ENCODE assay signal across 23 mouse cellular contexts in the genomic region with DNA sequence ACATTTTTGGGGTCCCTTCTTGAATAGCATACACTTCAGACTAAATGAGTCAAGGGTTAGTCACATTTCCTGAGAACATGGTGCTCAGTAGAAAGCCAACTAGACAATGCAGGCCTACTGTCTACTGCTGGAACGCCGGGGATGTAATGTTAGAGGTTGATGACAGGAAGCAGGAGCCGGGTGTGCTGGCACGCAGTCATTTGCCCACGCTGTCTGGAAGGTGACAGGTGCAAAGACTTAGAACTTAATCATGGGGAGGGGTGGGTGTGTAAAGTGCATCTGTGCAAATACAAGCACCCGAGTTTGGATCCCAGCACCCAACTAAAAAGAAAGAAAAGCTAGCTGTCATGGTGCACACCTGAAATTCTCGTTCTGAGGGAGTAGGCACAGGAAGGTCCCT. TPM values are rescaled to one million over a fixed set of nuclear protein-coding genes. Genes with fewer than 3 reads are reported as not detected.
A peak's percentile ranks its signal among the peaks of the same experiment; 100 is the strongest.
DNase-seq lines count a peak whose midpoint lies in the region; ATAC-seq and TF ChIP-seq lines count a peak whose summit lies in the region.
"Had no signal": no experiment of that assay in that cellular context is flagged by ENCODE, and none has a peak within 500 bp of the region (broad histone marks: within the 10 kb centered on the region; RNA-seq: fewer than 3 reads in every experiment).

No protein-coding gene starts in this region.

- no peaks in the 10 kb centered on the region for H3K27me3 ChIP-seq in C2C12 (ENCODE audit: control insufficient read depth, insufficient read depth, insufficient read length)
- H3K27me3 ChIP-seq in myocyte (ENCODE audit: control insufficient read depth, insufficient read depth, insufficient read length) = no peaks in the 10 kb centered on the region
- no peaks in the 10 kb centered on the region for H3K27me3 ChIP-seq in intestine, embryonic 16.5 days (replicated peaks; ENCODE audit: control insufficient read depth, insufficient read depth, low read length)
- no peaks in the 10 kb centered on the region for H3K27me3 ChIP-seq in forebrain, embryonic 15.5 days
- H3K27me3 ChIP-seq: CH12.LX, Patski had no signal

- H3K4me1 ChIP-seq in intestine, embryonic 16.5 days (ENCODE audit: control insufficient read depth, insufficient read depth, low read length) = no peaks in the 10 kb centered on the region
- H3K4me1 ChIP-seq in forebrain, embryonic 15.5 days = no peaks in the 10 kb centered on the region

- no peaks in the 10 kb centered on the region for H3K9me3 ChIP-seq in intestine, embryonic 16.5 days (ENCODE audit: control insufficient read depth, low read length)
- no peaks in the 10 kb centered on the region for H3K9me3 ChIP-seq in forebrain, embryonic 15.5 days
- H3K9me3 ChIP-seq: G1E had no signal

- no peak for TF ChIP-seq CTCF in C2C12 (IDR thresholded peaks at IDR 0.05; ENCODE audit: control insufficient read depth, insufficient read depth, insufficient read length)

- no peak overlapping the region for H3K4me3 ChIP-seq in C2C12 (ENCODE audit: insufficient read depth, poor library complexity, severe bottlenecking)
- no peak overlapping the region for H3K4me3 ChIP-seq in myocyte
- no peak overlapping the region for H3K4me3 ChIP-seq in intestine, embryonic 16.5 days (ENCODE audit: low read length)
- no peak overlapping the region for H3K4me3 ChIP-seq in forebrain, embryonic 15.5 days

- TF ChIP-seq POLR2A in myocyte (IDR thresholded peaks at IDR 0.05; ENCODE audit: insufficient read length, low read depth) = no peak

- WGBS in intestine, embryonic 16.5 days = 90% methylated on average over 7 of the region's 7 CpGs
- 94% methylated on average over 7 of the region's 7 CpGs for WGBS in forebrain, embryonic 15.5 days

- H3K36me3 ChIP-seq in C2C12 (ENCODE audit: control insufficient read depth, insufficient read depth) (no peaks in the 10 kb centered on the region), myocyte (ENCODE audit: control insufficient read depth, insufficient read depth) (no peaks in the 10 kb centered on the region)
- H3K36me3 ChIP-seq in intestine, embryonic 16.5 days (ENCODE audit: control insufficient read depth, insufficient read depth, low read length) = no peaks in the 10 kb centered on the region
- no peaks in the 10 kb centered on the region for H3K36me3 ChIP-seq in forebrain, embryonic 15.5 days

- H3K79me2 ChIP-seq in C2C12 (ENCODE audit: control insufficient read depth, insufficient read depth) (no peaks in the 10 kb centered on the region), myocyte (ENCODE audit: control insufficient read depth, insufficient read depth) (no peaks in the 10 kb centered on the region)

- no peak overlapping the region for H3K9ac ChIP-seq in intestine, embryonic 16.5 days (ENCODE audit: low read depth, low read length)
- H3K9ac ChIP-seq in forebrain, embryonic 15.5 days (replicated peaks) = no peak overlapping the region

- H3ac ChIP-seq in C2C12 (ENCODE audit: control insufficient read depth, insufficient read length, low read depth) = no peak overlapping the region
- no peak overlapping the region for H3ac ChIP-seq in myocyte (ENCODE audit: control insufficient read depth, insufficient read length)

- no peak overlapping the region for H3K4me2 ChIP-seq in myocyte (ENCODE audit: low read depth)
- H3K4me2 ChIP-seq in intestine, embryonic 16.5 days (ENCODE audit: low read depth, low read length) = no peak overlapping the region
- no peak overlapping the region for H3K4me2 ChIP-seq in forebrain, embryonic 15.5 days (replicated peaks)

- peak; percentile 70 for DNase-seq in 416B (ENCODE audit: low read depth)
- no peak for DNase-seq in layer of hippocampus, postnatal 14 days (ENCODE audit: low spot score in 2 of 2)
- DNase-seq: adrenal gland, adult 2 months; adrenal gland, adult 8-10 months; adrenal gland, postnatal 10 days; adrenal gland, postnatal 14 days; adrenal gland, postnatal 25 days; adrenal gland, postnatal 36 days; B cell, adult 2 months; cerebellum, adult 11 months; cerebellum, adult 11-12 months; cerebellum, adult 18-20 months; cerebellum, adult 2 months; cerebellum, adult 8-10 months had no signal

- no peak overlapping the region for H3K27ac ChIP-seq in intestine, embryonic 16.5 days (ENCODE audit: low read length)
- no peak overlapping the region for H3K27ac ChIP-seq in forebrain, embryonic 15.5 days (replicated peaks)

- ATAC-seq in intestine, embryonic 16.5 days = no peak
- no peak for ATAC-seq in forebrain, embryonic 15.5 days (replicated peaks)
- ATAC-seq: activated CD4-positive, CD25-positive, alpha-beta regulatory T cell, adult 4 months; CD4-positive, CD25-positive, alpha-beta regulatory T cell, adult 4 months; Patski had no signal

- H3K79me3 ChIP-seq in C2C12 (ENCODE audit: low read depth) = no peaks in the 10 kb centered on the region

TF ChIP-seq in C2C12, 6 proteins besides CTCF, POLR2A, EP300 and RAD21:
- no peak for TF ChIP-seq MYOG (IDR thresholded peaks at IDR 0.05; ENCODE audit: control insufficient read depth, extremely low read depth, insufficient read length)
- peak; percentile 55 for TF ChIP-seq MYOD1 (IDR thresholded peaks at IDR 0.05; ENCODE audit: control insufficient read depth, insufficient read length, low read depth)
- no peak for TF ChIP-seq CEBPB (IDR thresholded peaks at IDR 0.05; ENCODE audit: low read depth)

TF ChIP-seq in myocyte, 11 proteins besides CTCF, POLR2A, EP300 and RAD21:
- TF ChIP-seq MAX (IDR thresholded peaks at IDR 0.05; ENCODE audit: low read depth) (no peak), USF1 (IDR thresholded peaks at IDR 0.05; ENCODE audit: low read depth) (no peak), MYOD1 (IDR thresholded peaks at IDR 0.05; ENCODE audit: control insufficient read depth in 1 of 3, insufficient read length in 2 of 3, low read depth in 2 of 3) (peak in 2 of 3 experiments; percentile 29 to 75), MYOG (IDR thresholded peaks at IDR 0.05; ENCODE audit: control insufficient read depth in 1 of 3, insufficient read depth in 1 of 3, insufficient read length in 2 of 3, low read depth in 2 of 3) (peak in 1 of 3 experiments; percentile 56)

RNA-seq across cellular contexts. Expression of a gene that starts 32.1 kb away (rescaled TPM):
- polyA plus RNA-seq in C2C12 (2012; fragmentation: generic; extraction: Trizol) (1.1 TPM), myocyte (2012; fragmentation: generic; extraction: Trizol) (17.0 TPM)
- total RNA-seq in layer of hippocampus, postnatal 14 days (2021) = 10 to 100 TPM; 30.1 to 33.5 TPM
- polyA plus RNA-seq in intestine, embryonic 16.5 days (2015; fragmentation: Nextera tagmentation; extraction: Ambion mirVana) = 62.7 and 65.5 TPM in 2 replicates
- 22.0 and 22.9 TPM in 2 replicates for polyA plus RNA-seq in forebrain, embryonic 15.5 days (2015; fragmentation: Nextera tagmentation; extraction: Ambion mirVana)
